Mouse (Mus musculus) heart, embryonic 10.5 days (tissue): ENCODE data around the gene Tnf. TPM values are rescaled to one million over a fixed set of nuclear protein-coding genes. Genes with fewer than 3 reads are reported as not detected.
"Not testable (repeated sequence)": the region's sequence is repeated elsewhere in the genome, so short reads cannot be mapped to it uniquely, and the experiment has no call there.

Experiments used
- DNase-seq: peaks from one replicate; pipeline ENCODE4 v3.0.0-alpha.2; 2017; ENCODE audit warnings: low spot score
- H3K27ac ChIP-seq: fragments of 300-500 bp; sonication (generic); 2 replicates; pipeline ENCODE4 v1.5.1; 2016; ENCODE audit warnings: mild to moderate bottlenecking
- H3K27me3 ChIP-seq: fragments of 300-500 bp; sonication (generic); 2 replicates; pipeline ENCODE4 v1.6.1; 2016; ENCODE audit warnings: mild to moderate bottlenecking; ENCODE audit not compliant: poor library complexity, insufficient read depth, severe bottlenecking
- H3K36me3 ChIP-seq: fragments of 300-500 bp; sonication (generic); 2 replicates; pipeline ENCODE4 v1.6.1; 2016; ENCODE audit warnings: mild to moderate bottlenecking, moderate library complexity
- H3K4me1 ChIP-seq: fragments of 300-500 bp; sonication (generic); 2 replicates; pipeline ENCODE4 v1.6.1; 2016; ENCODE audit warnings: mild to moderate bottlenecking
- H3K4me3 ChIP-seq: fragments of 300-500 bp; sonication (generic); 2 replicates; pipeline ENCODE4 v1.5.1; 2016; ENCODE audit warnings: mild to moderate bottlenecking, moderate library complexity
- H3K9me3 ChIP-seq: fragments of 300-500 bp; sonication (generic); 2 replicates; pipeline ENCODE4 v1.6.1; 2016; ENCODE audit warnings: mild to moderate bottlenecking, moderate library complexity
- WGBS: fragments of 180-500 bp; shearing (Covaris S2); methylation state at CpG from one replicate; pipeline ENCODE4 v1.1.7; 2016; 5-methylcytosine and 5-hydroxymethylcytosine counted together
- polyA plus RNA-seq: library from polyadenylated mRNA; unstranded; fragments of >200 nt; fragmentation: Nextera tagmentation; extraction: Ambion mirVana; gene quantifications from 2 replicates; pipeline ENCODE4 v1.2.1, GENCODE M21; 2016

Gene Tnf
- polyA plus RNA-seq, 1 experiment from 2014 or later, result 0.15 TPM

GRCm38 (mm10) chr17:35240384-35241304 lies 38.8 kb upstream of the Tnf start:
- WGBS, result 31% methylated on average over 12 of the region's 12 CpGs
- Histone ChIP-seq H3K4me3 (peak overlapping the region; percentile 76), H3K27me3 (no peaks in the 10 kb centered on the region), H3K36me3 (peaks cover 28% of the 10 kb centered on the region), H3K27ac (peak overlapping the region; percentile 100), H3K9me3 (no peaks in the 10 kb centered on the region), H3K4me1 (peaks cover 46% of the 10 kb centered on the region)
- DNase-seq, result no peak

GRCm38 (mm10) chr17:35239700-35240099 lies 37.9 kb upstream of the Tnf start:
- no peaks in the 10 kb centered on the region for H3K9me3 ChIP-seq
- no peaks in the 10 kb centered on the region for H3K27me3 ChIP-seq
- DNase-seq, result no peak
- peak overlapping the region; percentile 100; the same call in 1 of the 2 replicates for H3K27ac ChIP-seq
- H3K4me1 ChIP-seq, result peaks cover 41% of the 10 kb centered on the region
- peaks cover 18% of the 10 kb centered on the region for H3K36me3 ChIP-seq
- 81% methylated on average over 5 of the region's 5 CpGs for WGBS
- no peak overlapping the region for H3K4me3 ChIP-seq

GRCm38 (mm10) chr17:35237504-35237903 lies 35.7 kb upstream of the Tnf start:
- Histone ChIP-seq H3K27ac (no peak overlapping the region), H3K36me3 (peaks cover 11% of the 10 kb centered on the region; the same call in 1 of the 2 replicates), H3K27me3 (no peaks in the 10 kb centered on the region), H3K4me1 (peaks cover 39% of the 10 kb centered on the region), H3K4me3 (no peak overlapping the region), H3K9me3 (no peaks in the 10 kb centered on the region)
- WGBS, result 78% methylated on average over 12 of the region's 12 CpGs
- no peak for DNase-seq

GRCm38 (mm10) chr17:35236996-35237395 lies 35.2 kb upstream of the Tnf start:
- peaks cover 11% of the 10 kb centered on the region; the same call in 1 of the 2 replicates for H3K36me3 ChIP-seq
- no peaks in the 10 kb centered on the region for H3K9me3 ChIP-seq
- H3K4me3 ChIP-seq, result 0 out of 2 replicates have a peak overlapping the region, but pooled peaks have one; percentile 79
- peaks cover 45% of the 10 kb centered on the region for H3K4me1 ChIP-seq
- no peaks in the 10 kb centered on the region for H3K27me3 ChIP-seq
- 0 out of 2 replicates have a peak overlapping the region, but pooled peaks have one; percentile 97 for H3K27ac ChIP-seq
- no peak for DNase-seq
- WGBS, result 67% methylated on average over 9 of the region's 9 CpGs

- DNase-seq, result peak; percentile 97
- Histone ChIP-seq H3K27ac (peak overlapping the region; percentile 97), H3K4me1 (peaks cover 48% of the 10 kb centered on the region), H3K4me3 (peak overlapping the region; percentile 79), H3K27me3 (no peaks in the 10 kb centered on the region), H3K36me3 (peaks cover 12% of the 10 kb centered on the region; the same call in 1 of the 2 replicates), H3K9me3 (no peaks in the 10 kb centered on the region)
- WGBS, result under 1% methylated on average over 18 of the region's 18 CpGs
Observed at GRCm38 (mm10) chr17:35236390-35236746, 34.6 kb upstream of the Tnf start.

GRCm38 (mm10) chr17:35235614-35236389 lies 34.0 kb upstream of the Tnf start, which contains the start of gene Nfkbil1:
Nfkbil1 (minus strand) TSS chr17:35235792.
- Histone ChIP-seq H3K27me3 (no peaks in the 10 kb centered on the region), H3K36me3 (peaks cover 17% of the 10 kb centered on the region), H3K4me3 (peak within 1 kb of the TSS; percentile 79), H3K27ac (peak within 1 kb of the TSS; percentile 97), H3K4me1 (peaks cover 46% of the 10 kb centered on the region), H3K9me3 (no peaks in the 10 kb centered on the region)
- WGBS, result under 1% methylated on average over 35 of the region's 35 CpGs
- DNase-seq, result peak; percentile 97

- Histone ChIP-seq H3K9me3 (no peaks in the 10 kb centered on the region), H3K27me3 (no peaks in the 10 kb centered on the region), H3K27ac (peak overlapping the region; percentile 97), H3K4me3 (peak overlapping the region; percentile 79), H3K4me1 (peaks cover 37% of the 10 kb centered on the region), H3K36me3 (peaks cover 24% of the 10 kb centered on the region)
- 5% methylated on average over 31 of the region's 31 CpGs for WGBS
- no peak for DNase-seq
Observed at GRCm38 (mm10) chr17:35234903-35235302, 33.1 kb upstream of the Tnf start.

GRCm38 (mm10) chr17:35234090-35234489 lies 32.3 kb upstream of the Tnf start:
- Histone ChIP-seq H3K4me1 (peaks cover 35% of the 10 kb centered on the region), H3K36me3 (peaks cover 32% of the 10 kb centered on the region), H3K27ac (0 out of 2 replicates have a peak overlapping the region, but pooled peaks have one; percentile 97), H3K4me3 (peak overlapping the region; percentile 79; the same call in 1 of the 2 replicates)
- WGBS, result 85% methylated on average over 7 of the region's 7 CpGs
- DNase-seq, H3K9me3 ChIP-seq, H3K27me3 ChIP-seq: not testable (repeated sequence)

- Histone ChIP-seq H3K27me3 (no peaks in the 10 kb centered on the region), H3K36me3 (peaks cover 40% of the 10 kb centered on the region), H3K4me3 (peak within 1 kb of the TSS; percentile 79), H3K27ac (peak within 1 kb of the TSS; percentile 97), H3K4me1 (peaks cover 35% of the 10 kb centered on the region), H3K9me3 (no peaks in the 10 kb centered on the region)
- DNase-seq, result no peak
- 69% methylated on average over 18 of the region's 18 CpGs for WGBS
Observed at GRCm38 (mm10) chr17:35233114-35233980, 31.5 kb upstream of the Tnf start, which contains the start of gene Atp6v1g2. Atp6v1g2 (plus strand) TSS chr17:35233660.

GRCm38 (mm10) chr17:35232659-35233058 lies 30.9 kb upstream of the Tnf start:
- Histone ChIP-seq H3K27ac (peak overlapping the region; percentile 71), H3K9me3 (no peaks in the 10 kb centered on the region), H3K4me3 (0 out of 2 replicates have a peak overlapping the region, but pooled peaks have one; percentile 15), H3K36me3 (peaks cover 46% of the 10 kb centered on the region), H3K4me1 (peaks cover 35% of the 10 kb centered on the region), H3K27me3 (no peaks in the 10 kb centered on the region)
- WGBS, result 87% methylated on average over 5 of the region's 5 CpGs
- DNase-seq, result no peak

GRCm38 (mm10) chr17:35232043-35232442 lies 30.2 kb upstream of the Tnf start:
- Histone ChIP-seq H3K4me3 (0 out of 2 replicates have a peak overlapping the region, but pooled peaks have one; percentile 15), H3K4me1 (peaks cover 35% of the 10 kb centered on the region), H3K9me3 (no peaks in the 10 kb centered on the region), H3K27me3 (no peaks in the 10 kb centered on the region), H3K27ac (no peak overlapping the region), H3K36me3 (peaks cover 53% of the 10 kb centered on the region)
- no peak for DNase-seq
- WGBS, result 16% methylated on average over 12 of the region's 12 CpGs

- Histone ChIP-seq H3K36me3 (peaks cover 56% of the 10 kb centered on the region), H3K27ac (no peak overlapping the region), H3K27me3 (no peaks in the 10 kb centered on the region), H3K4me3 (no peak overlapping the region), H3K9me3 (no peaks in the 10 kb centered on the region), H3K4me1 (peaks cover 29% of the 10 kb centered on the region)
- no peak for DNase-seq
- 93% methylated on average over 10 of the region's 10 CpGs for WGBS
Observed at GRCm38 (mm10) chr17:35231022-35231421, 29.2 kb upstream of the Tnf start.
